Mouse (Mus musculus) macrophage (primary cell): Measurements from ENCODE around the gene Fam240a. TPM values are rescaled to one million over a fixed set of nuclear protein-coding genes. Genes with fewer than 3 reads are reported as not detected.

ENCODE experiments used
- H3K27ac ChIP-seq: fragments of 350-480 bp; formaldehyde crosslinking; 2 replicates; pipeline ENCODE4 v1.9.0; 2021
- H3K36me3 ChIP-seq: fragments of 350-480 bp; formaldehyde crosslinking; 2 replicates; pipeline ENCODE4 v1.9.0; 2021; ENCODE audit errors: inconsistent target
- H3K4me3 ChIP-seq: fragments of 350-480 bp; formaldehyde crosslinking; 2 replicates; pipeline ENCODE4 v1.9.0; 2021; ENCODE audit errors: inconsistent target
- H3K79me2 ChIP-seq: fragments of 350-480 bp; formaldehyde crosslinking; 2 replicates; pipeline ENCODE4 v1.9.0; 2021; ENCODE audit errors: inconsistent target
- WGBS: methylation state at CpG from one replicate; pipeline ENCODE4 v1.1.7; 2026; ENCODE audit warnings: inconsistent platforms; ENCODE audit not compliant: missing documents; 5-methylcytosine and 5-hydroxymethylcytosine counted together
- polyA plus RNA-seq: library from polyadenylated mRNA; stranded (reverse); fragments of 250-400 nt; gene quantifications from 3 replicates; pipeline ENCODE4 v1.2.4, GENCODE M21; 2018; ENCODE audit warnings: inconsistent platforms

Gene Fam240a
- polyA plus RNA-seq, 1 experiment from 2014 or later: not detected

GRCm38 (mm10) chr9:110873681-110874659 lies 42.7 kb downstream of the Fam240a start:
- Histone ChIP-seq H3K4me3 (no peak overlapping the region), H3K36me3 (no peaks in the 10 kb centered on the region), H3K27ac (no peak overlapping the region), H3K79me2 (no peaks in the 10 kb centered on the region)
- WGBS: 37% methylated on average over 37 of the region's 40 CpGs

GRCm38 (mm10) chr9:110871030-110871429 lies 45.6 kb downstream of the Fam240a start:
- Histone ChIP-seq H3K79me2 (no peaks in the 10 kb centered on the region), H3K4me3 (no peak overlapping the region), H3K36me3 (no peaks in the 10 kb centered on the region), H3K27ac (no peak overlapping the region)
- 22% methylated on average over 7 of the region's 7 CpGs for WGBS

Other genes with a start within 250 kb of the Fam240a start
- gene Myl3, start 175.0 kb downstream of the Fam240a start, polyA plus RNA-seq: not detected in 3 replicates
- gene Pth1r, start 169.7 kb downstream of the Fam240a start, polyA plus RNA-seq: 0.16 TPM in 1 of 3 replicates, not detected in the others
- not detected in 3 replicates for gene Prss42, start 118.7 kb downstream of the Fam240a start, polyA plus RNA-seq
- not detected in 3 replicates for gene Prss44, start 102.9 kb downstream of the Fam240a start, polyA plus RNA-seq
- not detected in 3 replicates for gene Prss43, start 90.2 kb downstream of the Fam240a start, polyA plus RNA-seq
- gene Prss45, start 82.3 kb downstream of the Fam240a start, polyA plus RNA-seq: not detected in 3 replicates
- 0.11 to 0.51 TPM in 2 of 3 replicates, not detected in the other for gene Prss46, start 72.4 kb downstream of the Fam240a start, polyA plus RNA-seq
- gene Prss50, start 58.9 kb downstream of the Fam240a start, polyA plus RNA-seq: not detected in 3 replicates
- gene Als2cl, start 37.0 kb downstream of the Fam240a start, polyA plus RNA-seq: 5.1 to 14.0 TPM (median 6.6 TPM) in 3 replicates
- gene Tmie, start 36.7 kb downstream of the Fam240a start, polyA plus RNA-seq: 0.10 to 0.43 TPM (median 0.26 TPM) in 3 replicates
- not detected in 3 replicates for gene Tdgf1, start 29.3 kb upstream of the Fam240a start, polyA plus RNA-seq
- not detected in 3 replicates for gene Lrrc2, start 34.7 kb upstream of the Fam240a start, polyA plus RNA-seq
- not detected in 3 replicates for gene Rtp3, start 73.7 kb upstream of the Fam240a start, polyA plus RNA-seq
- gene Ltf, start 102.4 kb upstream of the Fam240a start, polyA plus RNA-seq: 1.6 to 15.3 TPM (median 4.9 TPM) in 3 replicates
- 9.4 to 36.5 TPM (median 19.8 TPM) in 3 replicates for gene Ccrl2, start 140.7 kb upstream of the Fam240a start, polyA plus RNA-seq
- gene Lrrfip2, start 200.7 kb upstream of the Fam240a start, polyA plus RNA-seq: 36.3 to 65.4 TPM (median 49.8 TPM) in 3 replicates